Mouse (Mus musculus): ENCODE data around the gene Smn1. TPM values are rescaled to one million over a fixed set of nuclear protein-coding genes. Genes with fewer than 3 reads are reported as not detected.
"Not testable (repeated sequence)": the region's sequence is repeated elsewhere in the genome, so short reads cannot be mapped to it uniquely, and the experiment has no call there.

Smn1 gene
- polyA plus RNA-seq, 1 experiment from 2014 or later = 35.4 TPM

DNA sequence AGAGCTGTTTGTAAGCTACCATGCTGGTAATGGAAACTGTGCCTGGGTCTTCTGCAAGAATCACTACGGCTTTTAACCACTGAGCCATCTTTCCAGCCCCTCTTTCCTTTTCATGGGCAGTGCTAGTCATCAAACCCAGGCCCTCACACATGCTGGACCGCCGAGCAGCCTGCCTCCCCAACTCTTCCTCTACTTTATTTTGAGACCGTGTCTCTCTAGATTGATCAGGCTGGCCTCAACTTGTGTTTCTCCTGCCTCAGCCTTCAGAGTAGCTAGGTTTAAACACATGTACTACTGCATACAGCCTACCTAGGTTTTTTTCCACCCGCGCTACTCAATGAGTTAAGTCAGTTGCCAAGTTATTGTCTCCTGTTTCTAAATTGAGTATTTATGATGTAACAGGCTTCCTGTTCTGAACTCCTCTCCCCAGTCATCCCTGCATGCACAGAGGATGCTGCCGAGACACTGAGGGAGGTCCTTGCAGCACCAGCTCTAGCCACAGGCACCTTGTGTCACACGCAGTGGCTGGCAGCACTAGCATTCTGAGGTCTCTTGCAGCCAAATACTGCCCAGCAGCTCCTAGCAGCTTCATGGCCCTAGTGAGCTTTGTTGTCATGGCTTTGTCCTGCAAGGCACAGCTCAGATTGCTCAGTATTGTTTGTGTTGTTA, 17.1 kb downstream of the Smn1 start:
- Histone ChIP-seq H3K9ac (ENCODE audit: low read depth, low read length) (no peak overlapping the region), H3K27me3 (replicated peaks; ENCODE audit: control insufficient read depth, insufficient read depth, low read length) (no peaks in the 10 kb centered on the region), H3K9me3 (ENCODE audit: control insufficient read depth, low read length) (no peaks in the 10 kb centered on the region), H3K27ac (ENCODE audit: low read depth, low read length) (no peak overlapping the region), H3K36me3 (ENCODE audit: control insufficient read depth, insufficient read depth, low read length) (peaks cover 19% of the 10 kb centered on the region), H3K4me1 (ENCODE audit: control insufficient read depth, insufficient read depth, low read depth, low read length) (no peaks in the 10 kb centered on the region), H3K4me3 (ENCODE audit: low read length) (no peak overlapping the region), H3K4me2 (ENCODE audit: low read length) (no peak overlapping the region)
- no peak for ATAC-seq
- WGBS = 86% methylated on average over 8 of the region's 8 CpGs

DNA sequence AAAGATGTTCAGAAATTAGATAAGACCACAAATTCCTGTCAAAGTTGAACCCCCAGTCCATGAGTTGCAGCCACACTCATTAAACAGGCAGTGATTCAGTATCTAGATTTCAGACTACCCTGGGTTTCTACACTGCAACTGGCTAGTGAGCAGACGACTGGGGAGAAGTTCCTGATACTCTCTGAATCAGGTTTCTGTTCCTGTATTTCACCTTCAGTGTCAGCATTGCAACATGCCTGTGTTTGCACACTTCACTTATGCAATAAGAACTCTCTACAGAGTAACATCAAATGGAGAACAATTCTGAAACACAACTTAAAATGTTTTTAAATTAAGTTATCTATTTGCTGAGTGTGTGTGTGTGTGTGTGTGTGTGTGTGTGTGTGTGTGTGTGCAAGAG, 28.0 kb downstream of the Smn1 start:
- H3K9me3 ChIP-seq (ENCODE audit: control insufficient read depth, low read length) = no peaks in the 10 kb centered on the region
- no peaks in the 10 kb centered on the region for H3K27me3 ChIP-seq (replicated peaks; ENCODE audit: control insufficient read depth, insufficient read depth, low read length)
- H3K4me2 ChIP-seq (ENCODE audit: low read length) = no peak overlapping the region
- no peaks in the 10 kb centered on the region for H3K36me3 ChIP-seq (ENCODE audit: control insufficient read depth, insufficient read depth, low read length)
- ATAC-seq = no peak
- H3K4me3 ChIP-seq (ENCODE audit: low read length) = no peak overlapping the region
- H3K4me1 ChIP-seq (ENCODE audit: control insufficient read depth, insufficient read depth, low read depth, low read length) = no peaks in the 10 kb centered on the region
- WGBS = 77% methylated on average over 1 of the region's 1 CpGs
- H3K27ac ChIP-seq (ENCODE audit: low read depth, low read length) = no peak overlapping the region
- H3K9ac ChIP-seq (ENCODE audit: low read depth, low read length) = no peak overlapping the region

DNA sequence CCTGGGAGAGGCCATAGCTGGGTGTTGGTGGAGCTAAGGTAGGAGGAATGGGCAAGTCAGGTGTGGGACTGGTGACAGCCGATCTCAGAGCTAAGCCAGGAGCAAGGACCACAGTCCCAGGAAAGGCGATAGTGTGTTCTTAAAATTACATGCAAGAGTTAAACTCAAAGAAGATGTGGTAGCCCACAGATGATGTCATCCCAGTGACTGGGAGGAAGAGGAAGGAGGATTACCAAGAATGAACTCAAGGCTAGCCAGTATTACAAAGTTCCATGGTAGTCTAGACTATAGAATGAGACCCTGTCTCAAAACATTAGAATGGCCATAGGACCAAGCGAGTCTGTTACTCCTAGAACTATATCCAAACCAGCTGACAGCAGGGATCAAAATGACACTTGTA, 32.0 kb downstream of the Smn1 start:
- Histone ChIP-seq H3K9me3 (ENCODE audit: control insufficient read depth, low read length) (no peaks in the 10 kb centered on the region), H3K27ac (ENCODE audit: low read depth, low read length) (no peak overlapping the region), H3K27me3 (replicated peaks; ENCODE audit: control insufficient read depth, insufficient read depth, low read length) (no peaks in the 10 kb centered on the region), H3K4me2 (ENCODE audit: low read length) (no peak overlapping the region), H3K9ac (ENCODE audit: low read depth, low read length) (no peak overlapping the region), H3K4me3 (ENCODE audit: low read length) (no peak overlapping the region), H3K4me1 (ENCODE audit: control insufficient read depth, insufficient read depth, low read depth, low read length) (no peaks in the 10 kb centered on the region), H3K36me3 (ENCODE audit: control insufficient read depth, insufficient read depth, low read length) (no peaks in the 10 kb centered on the region)
- no peak for ATAC-seq
- 87% methylated on average over 3 of the region's 3 CpGs for WGBS

DNA sequence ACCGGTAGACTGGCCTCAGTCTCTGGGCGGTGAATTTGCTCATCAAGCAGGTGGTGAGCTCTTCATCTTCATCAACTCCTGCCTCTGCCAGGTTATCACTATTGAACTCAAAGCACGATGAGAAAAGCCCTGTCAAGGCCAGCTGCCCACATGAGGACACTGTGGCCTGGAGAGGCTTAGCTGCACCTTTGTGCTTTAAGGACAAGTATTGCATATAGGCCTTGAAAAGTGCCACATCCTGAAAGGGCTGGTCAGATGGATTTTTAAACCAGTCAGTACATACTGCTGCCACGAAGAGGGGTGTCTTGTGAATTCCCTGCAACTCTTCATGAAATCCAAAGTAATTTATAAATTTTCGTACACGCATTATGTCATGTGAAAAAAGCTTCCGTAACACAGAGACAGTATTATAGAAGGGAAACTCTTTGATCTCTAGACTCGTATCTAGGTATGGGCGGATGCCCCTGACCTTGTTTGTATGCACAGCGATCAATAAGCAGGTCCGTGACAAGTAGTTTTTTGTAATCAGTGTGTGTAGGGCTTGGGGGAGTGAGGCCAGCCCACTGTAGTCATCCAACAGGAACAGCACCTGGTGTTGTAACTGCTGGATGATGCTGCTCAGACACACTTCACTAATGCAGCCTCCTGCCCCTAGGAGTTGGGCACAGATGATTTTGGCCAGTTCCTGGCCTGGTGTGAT, 36.7 kb downstream of the Smn1 start:
- H3K9me3 ChIP-seq (ENCODE audit: control insufficient read depth, low read length); H3K27ac ChIP-seq (ENCODE audit: low read depth, low read length); H3K4me2 ChIP-seq (ENCODE audit: low read length); H3K4me1 ChIP-seq (ENCODE audit: control insufficient read depth, insufficient read depth, low read depth, low read length); ATAC-seq; H3K27me3 ChIP-seq (replicated peaks; ENCODE audit: control insufficient read depth, insufficient read depth, low read length); H3K9ac ChIP-seq (ENCODE audit: low read depth, low read length); H3K4me3 ChIP-seq (ENCODE audit: low read length); H3K36me3 ChIP-seq (ENCODE audit: control insufficient read depth, insufficient read depth, low read length): not testable (repeated sequence)
- 88% methylated on average over 11 of the region's 11 CpGs for WGBS

DNA sequence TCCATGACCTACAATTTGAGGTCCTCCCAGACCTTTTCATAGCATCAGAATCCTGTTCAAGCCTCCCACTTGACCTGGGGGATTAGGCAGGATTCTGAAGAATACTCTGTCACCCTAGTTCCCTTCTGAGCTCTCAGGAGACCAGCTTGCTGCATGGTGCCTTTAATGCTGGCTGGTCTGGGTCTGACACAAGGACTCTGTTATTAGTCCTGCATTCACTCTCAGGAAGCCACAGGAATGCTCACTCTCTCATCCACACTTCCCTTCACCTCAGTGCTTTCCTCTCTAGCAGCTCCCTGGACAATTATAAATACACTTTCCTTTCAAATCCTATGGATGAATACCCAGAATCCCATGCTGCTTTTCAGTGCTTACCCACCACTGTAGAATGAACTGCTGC, 37.8 kb downstream of the Smn1 start:
- not testable (repeated sequence) for H3K9ac ChIP-seq (ENCODE audit: low read depth, low read length); ATAC-seq; H3K27me3 ChIP-seq (replicated peaks; ENCODE audit: control insufficient read depth, insufficient read depth, low read length); H3K27ac ChIP-seq (ENCODE audit: low read depth, low read length); H3K4me2 ChIP-seq (ENCODE audit: low read length); H3K36me3 ChIP-seq (ENCODE audit: control insufficient read depth, insufficient read depth, low read length); H3K4me3 ChIP-seq (ENCODE audit: low read length); H3K4me1 ChIP-seq (ENCODE audit: control insufficient read depth, insufficient read depth, low read depth, low read length); H3K9me3 ChIP-seq (ENCODE audit: control insufficient read depth, low read length)

DNA sequence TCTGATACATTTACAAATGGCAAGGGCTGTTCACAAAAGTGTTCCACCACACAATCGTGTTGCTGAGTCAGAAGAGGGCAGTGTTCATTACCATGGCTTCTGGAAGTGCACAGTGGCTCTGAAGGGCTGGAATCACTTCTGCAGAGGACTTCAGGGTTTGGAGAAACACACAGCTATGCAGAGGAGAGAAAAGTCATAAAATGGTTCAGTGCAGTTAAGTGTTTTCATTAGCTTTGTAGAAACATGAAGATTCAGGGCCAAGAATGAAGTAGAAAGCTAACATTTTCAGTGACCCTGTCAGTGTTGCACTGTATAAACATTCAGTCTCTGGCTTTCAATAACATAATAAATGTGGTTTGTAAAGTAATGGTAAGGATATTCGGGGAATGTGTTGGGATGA, 41.7 kb downstream of the Smn1 start:
- H3K36me3 ChIP-seq (ENCODE audit: control insufficient read depth, insufficient read depth, low read length); H3K4me3 ChIP-seq (ENCODE audit: low read length); H3K4me1 ChIP-seq (ENCODE audit: control insufficient read depth, insufficient read depth, low read depth, low read length); H3K27ac ChIP-seq (ENCODE audit: low read depth, low read length); H3K9ac ChIP-seq (ENCODE audit: low read depth, low read length); H3K4me2 ChIP-seq (ENCODE audit: low read length); H3K9me3 ChIP-seq (ENCODE audit: control insufficient read depth, low read length); H3K27me3 ChIP-seq (replicated peaks; ENCODE audit: control insufficient read depth, insufficient read depth, low read length); ATAC-seq: not testable (repeated sequence)
- WGBS = 74% methylated on average over 2 of the region's 2 CpGs

DNA sequence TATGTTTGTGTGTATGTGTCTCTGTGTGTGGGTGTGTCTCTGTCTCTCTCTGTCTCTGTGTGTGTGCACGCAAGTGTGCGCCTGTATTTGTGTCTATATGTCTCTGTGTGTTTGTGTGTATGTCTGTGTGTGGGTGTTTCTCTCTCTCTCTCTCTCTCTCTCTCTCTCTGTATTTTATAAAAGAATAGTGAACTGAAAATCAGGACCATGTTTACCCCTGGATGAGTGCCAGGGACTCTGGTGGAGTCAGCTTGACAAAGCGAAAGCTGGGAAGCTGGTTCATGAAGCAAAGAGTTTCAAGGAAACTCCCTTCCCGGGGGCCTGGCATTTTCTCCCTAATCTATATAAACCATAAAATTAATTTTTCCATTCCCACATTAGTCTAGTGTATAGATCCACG, 49.7 kb downstream of the Smn1 start:
- H3K27me3 ChIP-seq (replicated peaks; ENCODE audit: control insufficient read depth, insufficient read depth, low read length); H3K27ac ChIP-seq (ENCODE audit: low read depth, low read length); H3K4me3 ChIP-seq (ENCODE audit: low read length); H3K9ac ChIP-seq (ENCODE audit: low read depth, low read length); H3K9me3 ChIP-seq (ENCODE audit: control insufficient read depth, low read length); H3K36me3 ChIP-seq (ENCODE audit: control insufficient read depth, insufficient read depth, low read length); H3K4me2 ChIP-seq (ENCODE audit: low read length); H3K4me1 ChIP-seq (ENCODE audit: control insufficient read depth, insufficient read depth, low read depth, low read length); ATAC-seq: not testable (repeated sequence)
- WGBS = 87% methylated on average over 3 of the region's 5 CpGs

DNA sequence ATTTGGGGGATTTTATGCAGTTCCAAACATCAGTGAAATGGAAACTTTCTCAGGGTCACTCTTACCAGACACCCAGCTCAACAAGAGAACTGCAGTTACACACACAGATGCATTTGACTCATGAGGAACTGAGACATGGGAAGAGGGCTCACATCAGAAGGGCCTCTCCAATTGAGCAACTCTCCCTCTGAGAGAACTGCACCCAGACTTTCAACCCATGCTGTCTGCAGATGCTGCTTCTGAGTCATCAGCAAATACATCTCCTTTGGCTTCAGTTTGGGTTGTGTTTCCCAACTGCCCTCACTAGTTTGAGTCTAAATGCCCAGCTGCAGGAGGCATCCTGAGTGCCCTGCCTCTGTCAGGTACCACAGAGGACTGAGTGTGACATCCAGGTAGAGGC, 58.5 kb downstream of the Smn1 start:
- not testable (repeated sequence) for H3K27me3 ChIP-seq (replicated peaks; ENCODE audit: control insufficient read depth, insufficient read depth, low read length); H3K9ac ChIP-seq (ENCODE audit: low read depth, low read length); H3K4me2 ChIP-seq (ENCODE audit: low read length); H3K36me3 ChIP-seq (ENCODE audit: control insufficient read depth, insufficient read depth, low read length); ATAC-seq; H3K4me3 ChIP-seq (ENCODE audit: low read length); H3K27ac ChIP-seq (ENCODE audit: low read depth, low read length); H3K9me3 ChIP-seq (ENCODE audit: control insufficient read depth, low read length); H3K4me1 ChIP-seq (ENCODE audit: control insufficient read depth, insufficient read depth, low read depth, low read length)

All from hindbrain, embryonic 16.5 days (tissue).